Mouse (Mus musculus): ENCODE measurements around the gene Olfr784. TPM values are rescaled to one million over a fixed set of nuclear protein-coding genes. Genes with fewer than 3 reads are reported as not detected.
"Not testable (repeated sequence)": the region's sequence is repeated elsewhere in the genome, so short reads cannot be mapped to it uniquely, and the experiment has no call there.

Gene Olfr784
- 0.05 TPM in 2 replicates for polyA plus RNA-seq (2015; fragmentation: Nextera tagmentation; extraction: Ambion mirVana)

- Histone ChIP-seq H3K36me3 (no peaks in the 10 kb centered on the region), H3K9me3 (no peaks in the 10 kb centered on the region), H3K4me3 (no peak within 1 kb of the TSS), H3K27ac (replicated peaks) (no peak within 1 kb of the TSS), H3K4me2 (replicated peaks) (no peak within 1 kb of the TSS), H3K4me1 (no peaks in the 10 kb centered on the region), H3K9ac (replicated peaks) (no peak within 1 kb of the TSS), H3K27me3 (no peaks in the 10 kb centered on the region)
- no peak for ATAC-seq (replicated peaks)
These were observed at the start of gene Olfr784 for GRCm38 (mm10) chr10:129383783-129384182. Gene Olfr784 (plus strand): TSS chr10:129384083.

- H3K4me3 ChIP-seq = no peak within 1 kb of the TSS
These were observed 35.3 kb upstream of the Olfr784 start, which contains the start of gene Olfr782 for GRCm38 (mm10) chr10:129348550-129348949. Gene Olfr782 (plus strand): TSS chr10:129348850.

DNA sequence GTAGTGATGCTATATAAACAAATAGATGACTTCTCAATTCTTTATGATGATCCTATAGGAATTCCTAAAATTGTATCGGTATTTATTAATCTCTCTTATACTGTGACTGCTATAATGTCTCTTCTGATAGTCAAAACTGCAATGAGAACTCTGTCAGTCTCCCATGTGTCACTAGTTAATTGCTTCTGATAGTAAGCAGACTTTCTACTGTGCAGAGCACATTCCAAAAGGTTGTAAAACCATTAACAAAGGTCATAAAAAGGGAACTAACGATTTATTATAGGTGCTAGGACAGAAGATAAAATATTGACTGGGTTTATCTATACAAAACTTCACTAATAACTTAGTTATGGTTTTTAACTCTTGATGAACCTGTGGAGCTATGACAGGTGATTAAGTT, 31.4 kb upstream of the Olfr784 start:
- not testable (repeated sequence) for H3K27ac ChIP-seq (replicated peaks); H3K4me1 ChIP-seq; H3K9me3 ChIP-seq; H3K36me3 ChIP-seq; H3K27me3 ChIP-seq; ATAC-seq (replicated peaks); H3K9ac ChIP-seq (replicated peaks); H3K4me2 ChIP-seq (replicated peaks); H3K4me3 ChIP-seq
- WGBS = 74% methylated on average over 2 of the region's 2 CpGs

More at GRCm38 (mm10) chr10:129348550-129348949, 35.3 kb upstream of the Olfr784 start, which contains the start of gene Olfr782:
- Histone ChIP-seq H3K4me2 (replicated peaks) (no peak within 1 kb of the TSS), H3K4me1 (no peaks in the 10 kb centered on the region), H3K9ac (replicated peaks) (no peak within 1 kb of the TSS), H3K9me3 (no peaks in the 10 kb centered on the region), H3K27ac (replicated peaks) (no peak within 1 kb of the TSS), H3K27me3 (no peaks in the 10 kb centered on the region), H3K36me3 (no peaks in the 10 kb centered on the region)
- 94% methylated on average over 3 of the region's 3 CpGs for WGBS
- no peak for ATAC-seq (replicated peaks)

DNA sequence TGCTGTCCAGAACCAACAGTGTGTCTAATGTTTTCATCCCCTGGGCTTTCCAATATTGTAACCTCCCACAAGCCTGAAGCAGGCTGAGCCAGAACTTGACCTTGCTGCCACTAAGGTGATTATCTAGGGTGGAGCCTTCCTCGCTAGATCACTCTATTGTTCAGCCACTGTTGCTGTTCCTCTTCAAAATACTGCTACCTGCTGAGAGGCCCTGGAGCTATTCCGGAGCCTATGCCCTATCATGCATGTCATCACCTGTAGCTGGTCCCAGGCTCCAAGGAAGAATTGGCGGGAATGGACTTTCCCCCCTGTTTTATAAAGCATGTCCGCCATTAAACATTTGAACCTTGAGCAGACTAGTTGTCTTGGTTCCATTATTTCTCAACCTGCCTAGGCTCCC, 27.4 kb upstream of the Olfr784 start:
- not testable (repeated sequence) for H3K4me1 ChIP-seq

GRCm38 (mm10) chr10:129357307-129357706, 26.6 kb upstream of the Olfr784 start:
- Histone ChIP-seq H3K4me3 (no peak overlapping the region), H3K4me2 (replicated peaks) (no peak overlapping the region), H3K4me1 (no peaks in the 10 kb centered on the region), H3K27ac (replicated peaks) (no peak overlapping the region), H3K27me3 (no peaks in the 10 kb centered on the region), H3K36me3 (no peaks in the 10 kb centered on the region), H3K9ac (replicated peaks) (no peak overlapping the region), H3K9me3 (no peaks in the 10 kb centered on the region)
- 85% methylated on average over 5 of the region's 5 CpGs for WGBS
- no peak for ATAC-seq (replicated peaks)

More for the DNA sequence above, 27.4 kb upstream of the Olfr784 start:
- 87% methylated on average over 4 of the region's 4 CpGs for WGBS
- H3K4me2 ChIP-seq (replicated peaks); H3K9ac ChIP-seq (replicated peaks); H3K9me3 ChIP-seq; ATAC-seq (replicated peaks); H3K4me3 ChIP-seq; H3K36me3 ChIP-seq; H3K27ac ChIP-seq (replicated peaks); H3K27me3 ChIP-seq: not testable (repeated sequence)

GRCm38 (mm10) chr10:129374051-129374450, 9.8 kb upstream of the Olfr784 start:
- 88% methylated on average over 5 of the region's 5 CpGs for WGBS

GRCm38 (mm10) chr10:129400892-129401291, 17.0 kb downstream of the Olfr784 start:
- H3K9ac ChIP-seq (replicated peaks) = no peak overlapping the region
- H3K27ac ChIP-seq (replicated peaks) = no peak overlapping the region
- H3K4me1 ChIP-seq = no peaks in the 10 kb centered on the region
- no peaks in the 10 kb centered on the region for H3K36me3 ChIP-seq
- 54% methylated on average over 5 of the region's 5 CpGs for WGBS
- no peak overlapping the region for H3K4me2 ChIP-seq (replicated peaks)
- no peaks in the 10 kb centered on the region for H3K27me3 ChIP-seq
- H3K4me3 ChIP-seq = no peak overlapping the region
- ATAC-seq (replicated peaks) = no peak
- no peaks in the 10 kb centered on the region for H3K9me3 ChIP-seq

More at GRCm38 (mm10) chr10:129374051-129374450, 9.8 kb upstream of the Olfr784 start:
- not testable (repeated sequence) for H3K27me3 ChIP-seq; H3K9ac ChIP-seq (replicated peaks); H3K4me3 ChIP-seq; H3K4me2 ChIP-seq (replicated peaks); H3K36me3 ChIP-seq; H3K9me3 ChIP-seq; H3K27ac ChIP-seq (replicated peaks); H3K4me1 ChIP-seq; ATAC-seq (replicated peaks)

GRCm38 (mm10) chr10:129405126-129405525, 21.2 kb downstream of the Olfr784 start, which contains the start of gene Olfr785:
Gene Olfr785 (plus strand): TSS chr10:129405426.
- ATAC-seq (replicated peaks) = no peak
- no peak within 1 kb of the TSS for H3K4me2 ChIP-seq (replicated peaks)
- no peaks in the 10 kb centered on the region for H3K36me3 ChIP-seq
- H3K4me1 ChIP-seq = no peaks in the 10 kb centered on the region
- no peak within 1 kb of the TSS for H3K9ac ChIP-seq (replicated peaks)
- H3K9me3 ChIP-seq = no peaks in the 10 kb centered on the region
- H3K27ac ChIP-seq (replicated peaks) = no peak within 1 kb of the TSS
- no peaks in the 10 kb centered on the region for H3K27me3 ChIP-seq
- no peak within 1 kb of the TSS for H3K4me3 ChIP-seq
- WGBS = 79% methylated on average over 2 of the region's 2 CpGs

DNA sequence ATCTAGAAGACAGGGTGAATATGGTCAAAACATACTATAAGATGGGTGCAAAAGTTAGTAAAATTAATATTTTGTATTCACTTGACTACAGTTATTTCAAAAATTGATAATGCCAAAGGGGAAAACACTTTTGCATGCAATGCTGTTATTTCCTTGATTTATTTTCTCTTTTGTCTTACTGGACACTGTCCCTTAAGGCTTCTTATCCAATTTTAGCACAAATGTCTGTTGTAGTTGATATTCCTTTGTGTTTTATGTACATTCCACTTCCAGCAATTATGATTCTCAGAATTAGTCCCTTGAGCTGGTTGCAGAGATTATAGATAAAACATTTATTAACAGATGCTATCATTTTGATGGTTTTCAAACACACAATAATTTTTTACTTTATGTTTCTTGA, 43.1 kb downstream of the Olfr784 start, which contains the start of gene Olfr786:
Gene Olfr786 (plus strand): TSS at position 301 of the 400 bp plus-strand sequence.
- no peaks in the 10 kb centered on the region for H3K36me3 ChIP-seq
- no peak within 1 kb of the TSS for H3K4me3 ChIP-seq
- no peaks in the 10 kb centered on the region for H3K4me1 ChIP-seq
- H3K9me3 ChIP-seq = no peaks in the 10 kb centered on the region
- no peak within 1 kb of the TSS for H3K9ac ChIP-seq (replicated peaks)
- no peak for ATAC-seq (replicated peaks)
- no peak within 1 kb of the TSS for H3K27ac ChIP-seq (replicated peaks)
- H3K27me3 ChIP-seq = no peaks in the 10 kb centered on the region
- H3K4me2 ChIP-seq (replicated peaks) = no peak within 1 kb of the TSS

Other genes starting within 250 kb of the Olfr784 start
- gene Olfr770, start 245.1 kb upstream of the Olfr784 start, polyA plus RNA-seq (2015; fragmentation: Nextera tagmentation; extraction: Ambion mirVana) = not detected in 2 replicates
- gene Olfr771, start 219.3 kb upstream of the Olfr784 start, polyA plus RNA-seq (2015; fragmentation: Nextera tagmentation; extraction: Ambion mirVana) = not detected in 2 replicates
- gene Olfr772, start 206.2 kb upstream of the Olfr784 start, polyA plus RNA-seq (2015; fragmentation: Nextera tagmentation; extraction: Ambion mirVana) = not detected in 2 replicates
- gene Olfr773, start 196.7 kb upstream of the Olfr784 start, polyA plus RNA-seq (2015; fragmentation: Nextera tagmentation; extraction: Ambion mirVana) = not detected in 2 replicates
- not detected in 2 replicates for gene Olfr774, start 147.9 kb upstream of the Olfr784 start, polyA plus RNA-seq (2015; fragmentation: Nextera tagmentation; extraction: Ambion mirVana)
- gene Olfr775, start 135.7 kb upstream of the Olfr784 start, polyA plus RNA-seq (2015; fragmentation: Nextera tagmentation; extraction: Ambion mirVana) = not detected in 2 replicates
- gene Olfr776, start 125.0 kb upstream of the Olfr784 start, polyA plus RNA-seq (2015; fragmentation: Nextera tagmentation; extraction: Ambion mirVana) = not detected in 2 replicates
- gene Olfr777, start 112.6 kb upstream of the Olfr784 start, polyA plus RNA-seq (2015; fragmentation: Nextera tagmentation; extraction: Ambion mirVana) = not detected in 2 replicates
- gene Olfr780, start 66.0 kb upstream of the Olfr784 start, polyA plus RNA-seq (2015; fragmentation: Nextera tagmentation; extraction: Ambion mirVana) = not detected in 2 replicates
- not detected in 2 replicates for gene Olfr781, start 55.2 kb upstream of the Olfr784 start, polyA plus RNA-seq (2015; fragmentation: Nextera tagmentation; extraction: Ambion mirVana)
- not detected in 2 replicates for gene Olfr782, start 35.2 kb upstream of the Olfr784 start, polyA plus RNA-seq (2015; fragmentation: Nextera tagmentation; extraction: Ambion mirVana)
- not detected in 2 replicates for gene Olfr785, start 21.3 kb downstream of the Olfr784 start, polyA plus RNA-seq (2015; fragmentation: Nextera tagmentation; extraction: Ambion mirVana)
- gene Olfr786, start 43.2 kb downstream of the Olfr784 start, polyA plus RNA-seq (2015; fragmentation: Nextera tagmentation; extraction: Ambion mirVana) = not detected in 2 replicates
- not detected in 2 replicates for gene Olfr787, start 77.8 kb downstream of the Olfr784 start, polyA plus RNA-seq (2015; fragmentation: Nextera tagmentation; extraction: Ambion mirVana)
- not detected in 2 replicates for gene Olfr788, start 86.9 kb downstream of the Olfr784 start, polyA plus RNA-seq (2015; fragmentation: Nextera tagmentation; extraction: Ambion mirVana)
- gene Olfr789, start 100.7 kb downstream of the Olfr784 start, polyA plus RNA-seq (2015; fragmentation: Nextera tagmentation; extraction: Ambion mirVana) = not detected in 2 replicates
- gene Olfr790, start 114.4 kb downstream of the Olfr784 start, polyA plus RNA-seq (2015; fragmentation: Nextera tagmentation; extraction: Ambion mirVana) = not detected in 2 replicates
- gene Olfr791, start 137.7 kb downstream of the Olfr784 start, polyA plus RNA-seq (2015; fragmentation: Nextera tagmentation; extraction: Ambion mirVana) = not detected in 2 replicates
- gene Olfr792, start 155.1 kb downstream of the Olfr784 start, polyA plus RNA-seq (2015; fragmentation: Nextera tagmentation; extraction: Ambion mirVana) = not detected in 2 replicates
- gene Olfr794, start 183.6 kb downstream of the Olfr784 start, polyA plus RNA-seq (2015; fragmentation: Nextera tagmentation; extraction: Ambion mirVana) = not detected in 2 replicates
- gene Olfr796, start 228.5 kb downstream of the Olfr784 start, polyA plus RNA-seq (2015; fragmentation: Nextera tagmentation; extraction: Ambion mirVana) = not detected in 2 replicates
- not detected in 2 replicates for gene Olfr798, start 243.9 kb downstream of the Olfr784 start, polyA plus RNA-seq (2015; fragmentation: Nextera tagmentation; extraction: Ambion mirVana)

Data from forebrain, embryonic 15.5 days (tissue).